Mouse (Mus musculus): ENCODE data around the gene Dnajc10. TPM values are rescaled to one million over a fixed set of nuclear protein-coding genes. Genes with fewer than 3 reads are reported as not detected.

Gene Dnajc10
- polyA plus RNA-seq, 1 experiment from 2014 or later = 108 TPM

DNA sequence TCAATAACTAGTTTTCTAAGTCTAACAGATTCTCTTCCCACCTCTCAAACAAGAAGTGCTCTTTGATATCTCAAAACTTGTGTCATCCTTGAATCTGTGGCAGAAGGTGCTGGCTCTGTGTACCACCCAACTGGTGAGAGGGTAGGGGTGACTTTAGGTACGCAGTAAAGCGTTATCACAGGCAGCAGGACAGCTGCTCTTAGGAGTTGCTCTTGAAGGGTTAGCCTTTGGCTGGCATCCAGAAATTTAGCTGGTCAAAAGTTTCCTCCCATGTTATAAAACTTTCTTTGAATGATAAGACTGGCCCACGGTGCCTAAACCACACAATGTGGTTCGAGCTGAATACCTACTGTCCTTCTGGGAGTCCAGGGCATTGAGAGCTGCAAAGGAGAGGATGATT is 4.5 kb upstream of the Dnajc10 start:
- H3K4me2 ChIP-seq = no peak overlapping the region
- 31% methylated on average over 4 of the region's 4 CpGs for WGBS
- H3K4me1 ChIP-seq (ENCODE audit: insufficient read depth) = 0 out of 2 replicates have a peak, but pooled peaks cover 4% of the 10 kb centered on the region
- H3K4me3 ChIP-seq (ENCODE audit: low read depth, low read length) = no peak overlapping the region
- ATAC-seq (ENCODE audit: insufficient read depth) = no peak
- no peak overlapping the region for H3K9ac ChIP-seq
- H3K27ac ChIP-seq (ENCODE audit: low read depth) = no peak overlapping the region
- H3K9me3 ChIP-seq (ENCODE audit: low read depth, low read length) = no peaks in the 10 kb centered on the region
- H3K27me3 ChIP-seq (ENCODE audit: insufficient read depth, low read length) = no peaks in the 10 kb centered on the region
- no peaks in the 10 kb centered on the region for H3K36me3 ChIP-seq (ENCODE audit: insufficient read depth)
- TF ChIP-seq CTCF (IDR thresholded peaks at IDR 0.05; ENCODE audit: low read depth) = no peak
- peak; percentile 38 for DNase-seq

GRCm38 (mm10) chr2:80311350-80311749 is 3.9 kb upstream of the Dnajc10 start:
- H3K4me3 ChIP-seq (ENCODE audit: low read depth, low read length) = no peak overlapping the region
- H3K4me1 ChIP-seq (ENCODE audit: insufficient read depth) = 0 out of 2 replicates have a peak, but pooled peaks cover 4% of the 10 kb centered on the region
- no peaks in the 10 kb centered on the region for H3K27me3 ChIP-seq (ENCODE audit: insufficient read depth, low read length)
- ATAC-seq (ENCODE audit: insufficient read depth) = no peak
- no peak for DNase-seq
- no peaks in the 10 kb centered on the region for H3K9me3 ChIP-seq (ENCODE audit: low read depth, low read length)
- no peak overlapping the region for H3K27ac ChIP-seq (ENCODE audit: low read depth)
- no peak for TF ChIP-seq CTCF (IDR thresholded peaks at IDR 0.05; ENCODE audit: low read depth)
- H3K4me2 ChIP-seq = no peak overlapping the region
- no peak overlapping the region for H3K9ac ChIP-seq
- WGBS = 73% methylated on average over 4 of the region's 4 CpGs
- H3K36me3 ChIP-seq (ENCODE audit: insufficient read depth) = no peaks in the 10 kb centered on the region

DNA sequence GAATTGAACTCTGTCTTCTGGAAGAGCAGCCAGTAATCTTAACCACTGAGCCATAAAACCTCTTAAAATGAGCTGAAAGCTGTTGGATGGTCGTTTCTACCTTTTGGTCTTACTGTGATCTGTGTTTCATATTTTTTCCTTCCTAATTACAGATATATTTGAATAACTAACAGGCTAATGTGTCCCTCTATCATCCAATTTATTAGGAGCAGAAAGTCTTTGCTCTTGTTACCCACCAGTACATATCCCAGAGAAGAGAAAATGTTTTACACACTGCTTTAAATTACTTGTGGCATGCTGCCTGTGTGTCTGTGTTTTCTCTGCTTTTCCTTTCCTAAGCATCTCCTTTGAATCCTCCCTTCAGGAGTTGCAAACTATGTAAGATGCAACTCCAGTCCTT is 1.1 kb upstream of the Dnajc10 start:
- 0 out of 2 replicates have a peak overlapping the region, but pooled peaks have one; percentile 18 for H3K4me2 ChIP-seq
- H3K27me3 ChIP-seq (ENCODE audit: insufficient read depth, low read length) = no peaks in the 10 kb centered on the region
- no peak overlapping the region for H3K27ac ChIP-seq (ENCODE audit: low read depth)
- ATAC-seq (ENCODE audit: insufficient read depth) (no peak), DNase-seq (no peak)
- 69% methylated on average over 1 of the region's 1 CpGs for WGBS
- H3K9me3 ChIP-seq (ENCODE audit: low read depth, low read length) = no peaks in the 10 kb centered on the region
- no peak overlapping the region for H3K4me3 ChIP-seq (ENCODE audit: low read depth, low read length)
- peaks cover 13% of the 10 kb centered on the region for H3K36me3 ChIP-seq (ENCODE audit: insufficient read depth)
- no peak overlapping the region for H3K9ac ChIP-seq
- 0 out of 2 replicates have a peak, but pooled peaks cover 4% of the 10 kb centered on the region for H3K4me1 ChIP-seq (ENCODE audit: insufficient read depth)
- no peak for TF ChIP-seq CTCF (IDR thresholded peaks at IDR 0.05; ENCODE audit: low read depth)

DNA sequence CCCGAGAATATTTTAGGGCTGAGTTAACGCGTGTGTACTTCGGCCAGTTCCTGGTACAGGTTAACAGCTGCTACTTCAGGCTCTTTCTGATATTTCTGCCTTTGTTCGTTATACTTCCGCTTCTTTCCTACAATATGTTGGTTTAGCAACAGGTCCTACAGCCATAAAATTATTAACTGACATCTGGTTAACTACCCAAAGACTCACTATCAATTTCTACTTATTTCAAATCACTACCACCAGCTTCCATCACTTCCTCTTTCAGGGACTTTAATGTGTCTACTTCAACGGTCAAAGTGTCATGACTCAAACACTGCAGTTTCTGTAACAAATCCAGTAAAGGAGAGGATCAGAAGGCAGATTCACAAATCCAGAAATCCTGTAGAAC is 418 bp upstream of the Dnajc10 start:
- peak overlapping the region; percentile 76 for H3K4me2 ChIP-seq
- no peaks in the 10 kb centered on the region for H3K9me3 ChIP-seq (ENCODE audit: low read depth, low read length)
- 0 out of 2 replicates have a peak, but pooled peaks cover 4% of the 10 kb centered on the region for H3K4me1 ChIP-seq (ENCODE audit: insufficient read depth)
- WGBS = 30% methylated on average over 7 of the region's 7 CpGs
- peak overlapping the region; percentile 87 for H3K4me3 ChIP-seq (ENCODE audit: low read depth, low read length)
- peak; percentile 22; the same call in 1 of the 2 replicates for ATAC-seq (ENCODE audit: insufficient read depth)
- no peak for DNase-seq
- no peak for TF ChIP-seq CTCF (IDR thresholded peaks at IDR 0.05; ENCODE audit: low read depth)
- H3K9ac ChIP-seq = peak overlapping the region; percentile 92
- peak overlapping the region; percentile 96; the same call in 1 of the 2 replicates for H3K27ac ChIP-seq (ENCODE audit: low read depth)
- peaks cover 18% of the 10 kb centered on the region for H3K36me3 ChIP-seq (ENCODE audit: insufficient read depth)
- no peaks in the 10 kb centered on the region for H3K27me3 ChIP-seq (ENCODE audit: insufficient read depth, low read length)

- no peak overlapping the region for H3K27ac ChIP-seq (ENCODE audit: low read depth)
- no peaks in the 10 kb centered on the region for H3K27me3 ChIP-seq (ENCODE audit: insufficient read depth, low read length)
- no peak for ATAC-seq (ENCODE audit: insufficient read depth)
- 95% methylated on average over 4 of the region's 4 CpGs for WGBS
- H3K4me1 ChIP-seq (ENCODE audit: insufficient read depth) = no peaks in the 10 kb centered on the region
- DNase-seq = no peak
- H3K4me3 ChIP-seq (ENCODE audit: low read depth, low read length) = no peak overlapping the region
- peaks cover 63% of the 10 kb centered on the region for H3K36me3 ChIP-seq (ENCODE audit: insufficient read depth)
- no peaks in the 10 kb centered on the region for H3K9me3 ChIP-seq (ENCODE audit: low read depth, low read length)
- no peak overlapping the region for H3K9ac ChIP-seq
- no peak for TF ChIP-seq CTCF (IDR thresholded peaks at IDR 0.05; ENCODE audit: low read depth)
- H3K4me2 ChIP-seq = no peak overlapping the region
Observed at GRCm38 (mm10) chr2:80322878-80323277, 7.6 kb downstream of the Dnajc10 start.

DNA sequence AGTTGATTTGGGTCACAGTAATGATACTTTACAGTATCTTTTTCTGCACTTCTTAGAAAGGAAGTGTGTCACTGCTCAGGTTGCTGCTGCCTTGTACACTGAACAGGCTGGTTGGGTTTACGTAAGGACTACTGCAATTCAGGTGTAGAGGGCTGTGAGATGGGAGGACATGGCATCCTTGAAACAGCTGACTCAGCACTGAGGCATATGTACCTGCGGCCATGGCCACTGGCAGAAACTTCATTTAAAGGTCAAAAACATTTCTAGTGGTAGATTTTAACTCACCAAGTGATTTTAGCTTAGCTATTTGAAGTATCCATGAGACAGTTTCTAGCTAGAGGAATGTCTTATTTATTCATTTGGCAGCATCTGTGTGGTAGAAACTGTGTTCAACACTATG is 10.5 kb downstream of the Dnajc10 start:
- no peaks in the 10 kb centered on the region for H3K4me1 ChIP-seq (ENCODE audit: insufficient read depth)
- peaks cover 70% of the 10 kb centered on the region for H3K36me3 ChIP-seq (ENCODE audit: insufficient read depth)
- no peaks in the 10 kb centered on the region for H3K27me3 ChIP-seq (ENCODE audit: insufficient read depth, low read length)
- WGBS = 93% methylated on average over 2 of the region's 2 CpGs
- H3K4me3 ChIP-seq (ENCODE audit: low read depth, low read length) = no peak overlapping the region
- H3K9ac ChIP-seq = no peak overlapping the region
- H3K4me2 ChIP-seq = no peak overlapping the region
- TF ChIP-seq CTCF (IDR thresholded peaks at IDR 0.05; ENCODE audit: low read depth) = no peak
- ATAC-seq (ENCODE audit: insufficient read depth) (no peak), DNase-seq (no peak)
- H3K9me3 ChIP-seq (ENCODE audit: low read depth, low read length) = no peaks in the 10 kb centered on the region
- H3K27ac ChIP-seq (ENCODE audit: low read depth) = no peak overlapping the region

DNA sequence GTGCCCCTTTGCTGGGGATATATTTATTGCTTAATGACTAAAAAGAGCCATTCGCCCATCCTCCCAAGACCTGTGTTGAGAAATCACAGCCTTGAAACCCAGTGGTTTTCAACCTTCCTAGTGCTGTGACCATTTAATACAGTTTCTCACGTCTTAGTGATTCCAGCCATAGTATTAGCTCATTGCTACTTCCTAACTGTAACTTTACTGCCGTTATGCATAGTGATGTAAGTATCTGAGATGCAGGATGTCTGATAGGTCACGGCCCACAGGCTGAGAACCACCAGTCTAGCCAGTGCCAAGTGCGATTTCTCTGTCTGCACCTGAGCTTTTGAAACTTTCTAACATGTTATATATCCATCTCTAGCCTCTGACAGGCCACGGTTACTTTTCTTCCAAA is 12.0 kb downstream of the Dnajc10 start:
- whole genome bisulfite sequencing = 91% methylated on average over 6 of the region's 6 CpGs
- Histone ChIP-seq H3K4me1 (ENCODE audit: insufficient read depth) (no peaks in the 10 kb centered on the region), H3K9ac (no peak overlapping the region), H3K4me3 (ENCODE audit: low read depth, low read length) (no peak overlapping the region), H3K27ac (ENCODE audit: low read depth) (no peak overlapping the region), H3K27me3 (ENCODE audit: insufficient read depth, low read length) (no peaks in the 10 kb centered on the region), H3K9me3 (ENCODE audit: low read depth, low read length) (no peaks in the 10 kb centered on the region), H3K4me2 (no peak overlapping the region), H3K36me3 (ENCODE audit: insufficient read depth) (peaks cover 63% of the 10 kb centered on the region)
- TF ChIP-seq CTCF (IDR thresholded peaks at IDR 0.05; ENCODE audit: low read depth) = no peak
- no peak for ATAC-seq (ENCODE audit: insufficient read depth)
- no peak for DNase-seq
